Mouse (Mus musculus): ENCODE measurements at regions not wholly inside any gene's neighbourhood (a gene's known extent, or its start where the extent isn't known, plus 50 kb on each side); places are given as distances from the start of the nearest gene placed in this dataset.

GRCm38 (mm10) chr4:75535067-75535466 lies 257.0 kb upstream of the Dmac1 start:
- no peak for ATAC-seq
- Histone ChIP-seq H3K4me2 (no peak overlapping the region), H3K4me3 (no peak overlapping the region), H3K9ac (no peak overlapping the region), H3K9me3 (replicated peaks) (no peaks in the 10 kb centered on the region), H3K27me3 (replicated peaks) (no peaks in the 10 kb centered on the region), H3K36me3 (no peaks in the 10 kb centered on the region), H3K4me1 (no peaks in the 10 kb centered on the region), H3K27ac (no peak overlapping the region)
- WGBS (ENCODE audit: insufficient replicate concordance): 75% methylated on average over 7 of the region's 7 CpGs

DNA sequence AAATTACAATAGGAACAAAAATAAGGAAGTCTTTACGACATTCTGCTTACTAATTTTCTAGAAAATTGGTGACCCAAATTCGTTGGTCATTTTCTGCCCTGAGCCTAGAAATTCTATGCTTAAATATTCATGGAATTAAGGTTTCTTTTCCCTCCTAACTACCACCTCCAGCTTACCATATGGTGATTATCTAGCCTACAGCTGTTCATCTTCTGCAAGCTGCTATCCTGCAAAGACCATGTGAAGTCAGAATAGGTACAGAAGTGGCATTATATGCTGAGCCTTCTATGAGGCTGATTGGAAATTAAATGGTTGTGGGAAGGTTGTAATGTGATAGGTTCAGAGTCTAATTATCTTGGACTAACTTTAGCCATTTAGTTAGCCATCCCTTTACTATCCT lies 251.5 kb upstream of the Dmac1 start:
- H3K4me1 ChIP-seq: no peaks in the 10 kb centered on the region
- H3K27ac ChIP-seq: no peak overlapping the region
- no peak overlapping the region for H3K4me3 ChIP-seq
- ATAC-seq: no peak
- no peak overlapping the region for H3K9ac ChIP-seq
- H3K9me3 ChIP-seq (replicated peaks): no peaks in the 10 kb centered on the region
- WGBS (ENCODE audit: insufficient replicate concordance): 58% methylated on average over 2 of the region's 2 CpGs
- H3K36me3 ChIP-seq: no peaks in the 10 kb centered on the region
- no peaks in the 10 kb centered on the region for H3K27me3 ChIP-seq (replicated peaks)
- no peak overlapping the region for H3K4me2 ChIP-seq

DNA sequence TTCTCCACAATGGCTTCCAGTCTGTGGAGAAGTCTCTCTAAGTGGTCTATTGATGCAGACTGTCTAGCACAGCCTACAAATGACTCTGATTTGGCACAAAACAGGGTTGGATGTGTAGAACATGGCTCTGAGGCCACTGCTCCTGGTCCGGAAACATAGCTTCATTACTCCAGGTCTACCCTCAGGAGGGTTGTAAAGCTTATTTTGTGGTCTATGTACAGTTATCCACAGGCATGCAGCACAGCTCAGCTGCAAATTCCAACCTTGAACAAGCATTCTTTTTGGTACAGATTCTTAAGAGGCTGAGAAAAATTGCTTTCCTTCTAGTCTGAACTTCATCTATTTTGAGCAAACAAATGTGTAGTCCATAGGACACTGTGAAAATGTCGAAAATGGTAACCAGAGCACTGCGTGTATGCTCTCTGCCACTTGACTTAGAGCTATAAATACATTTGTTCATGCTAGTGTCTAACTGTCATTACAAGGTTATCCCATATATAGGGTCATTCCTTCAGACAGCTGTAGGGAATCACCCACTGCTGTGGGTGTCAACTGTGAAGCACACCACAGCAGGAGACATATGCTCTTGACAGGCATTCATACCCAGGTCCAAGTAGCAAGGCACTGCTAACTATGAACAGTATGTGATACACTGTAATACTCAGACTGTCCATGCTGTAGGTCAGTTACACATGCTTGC lies 239.5 kb upstream of the Dmac1 start:
- WGBS (ENCODE audit: insufficient replicate concordance): 65% methylated on average over 3 of the region's 3 CpGs
- Histone ChIP-seq H3K4me3 (no peak overlapping the region), H3K27ac (no peak overlapping the region), H3K27me3 (replicated peaks) (no peaks in the 10 kb centered on the region), H3K9ac (no peak overlapping the region), H3K36me3 (no peaks in the 10 kb centered on the region), H3K9me3 (replicated peaks) (no peaks in the 10 kb centered on the region), H3K4me1 (no peaks in the 10 kb centered on the region), H3K4me2 (no peak overlapping the region)
- no peak for ATAC-seq
